Mouse (Mus musculus) olfactory bulb, adult 2 months (tissue): Measurements from ENCODE around the gene Rrp12.

ENCODE experiments used
- CTCF ChIP-seq: fragments of 200-500 bp; IDR thresholded peaks from 2 replicates; pipeline ENCODE4 v1.5.1; 2012; ENCODE audit warnings: low read depth, mild to moderate bottlenecking, low read length, moderate library complexity; ENCODE audit not compliant: insufficient read depth
- POLR2A ChIP-seq: fragments of 200-500 bp; IDR thresholded peaks from 2 replicates; pipeline ENCODE4 v1.6.1; 2012; ENCODE audit warnings: mild to moderate bottlenecking, low read depth, low read length, moderate library complexity; ENCODE audit not compliant: insufficient read depth

GRCm38 (mm10) chr19:41816915-41817314 lies 79.1 kb downstream of the Rrp12 start:
- no peak for TF ChIP-seq CTCF
- TF ChIP-seq POLR2A = no peak
